In genomic region chr10:4484986-4485385, GRCm38 (mm10) we compare ENCODE assay signal across 28 mouse cellular contexts. TPM values are rescaled to one million over a fixed set of nuclear protein-coding genes. Genes with fewer than 3 reads are reported as not detected.
"Had no signal": no experiment of that assay in that cellular context is flagged by ENCODE, and none has a peak within 500 bp of the region (broad histone marks: within the 10 kb centered on the region; RNA-seq: fewer than 3 reads in every experiment).

No protein-coding gene starts in this region.

- H3K9me3 ChIP-seq: heart, embryonic 10.5 days; heart, embryonic 12.5 days; hindbrain, embryonic 13.5 days; hindbrain, embryonic 15.5 days; kidney, embryonic 15.5 days; limb, embryonic 10.5 days; limb, embryonic 12.5 days; liver, embryonic 13.5 days had no signal

- DNase-seq: gastrocnemius, postnatal 14 days; gastrocnemius, postnatal 36 days; heart, adult 18-20 months; heart, postnatal 10 days; heart, postnatal 4 days; kidney, adult 11 months; kidney, adult 2 months; kidney, adult 9 months; kidney, postnatal 14 days; kidney, postnatal 36 days; layer of hippocampus, adult 9-11 months; layer of hippocampus, postnatal 36 days; liver; liver, embryonic 13.5 days had no signal

- H3K36me3 ChIP-seq: heart, embryonic 10.5 days; heart, embryonic 12.5 days; hindbrain, embryonic 13.5 days; hindbrain, embryonic 15.5 days; kidney, embryonic 15.5 days; limb, embryonic 10.5 days; limb, embryonic 12.5 days; liver, embryonic 13.5 days had no signal

- H3K4me3 ChIP-seq: heart, embryonic 10.5 days; heart, embryonic 12.5 days; hindbrain, embryonic 13.5 days; hindbrain, embryonic 15.5 days; kidney, embryonic 15.5 days; left cerebral cortex, adult 2 months; limb, embryonic 10.5 days; limb, embryonic 12.5 days; liver, embryonic 13.5 days had no signal

- H3K4me1 ChIP-seq: heart, embryonic 12.5 days; hindbrain, embryonic 13.5 days; hindbrain, embryonic 15.5 days had no signal

- H3K9ac ChIP-seq: heart, embryonic 12.5 days; hindbrain, embryonic 13.5 days; hindbrain, embryonic 15.5 days; kidney, embryonic 15.5 days; limb, embryonic 12.5 days; liver, embryonic 13.5 days had no signal

- ATAC-seq: hindbrain, postnatal 0 days; intestine, embryonic 16.5 days had no signal

- H3K27me3 ChIP-seq: heart, embryonic 12.5 days; hindbrain, embryonic 13.5 days; hindbrain, embryonic 15.5 days; kidney, embryonic 15.5 days; limb, embryonic 12.5 days; liver, embryonic 13.5 days had no signal

- H3K27ac ChIP-seq: heart, embryonic 10.5 days; hindbrain, embryonic 13.5 days; hindbrain, embryonic 15.5 days; hindbrain, postnatal 0 days; kidney, embryonic 15.5 days; kidney, postnatal 0 days; left cerebral cortex, adult 2 months; limb, embryonic 10.5 days; limb, embryonic 12.5 days; liver, embryonic 13.5 days had no signal

RNA-seq across cellular contexts. Expression of gene Ccdc170, which starts 2.7 kb away (rescaled TPM):
- polyA plus RNA-seq: heart, embryonic 10.5 days; heart, embryonic 12.5 days; heart, embryonic 14.5 days; intestine, embryonic 14.5 days; intestine, embryonic 16.5 days; liver, embryonic 11.5 days; liver, embryonic 13.5 days had no signal
